In genomic region chr11:69662213-69662966, GRCm38 (mm10) we compare ENCODE assay signal across 8 mouse cellular contexts. TPM values are rescaled to one million over a fixed set of nuclear protein-coding genes. Genes with fewer than 3 reads are reported as not detected.
A peak's percentile ranks its signal among the peaks of the same experiment; 100 is the strongest.
DNase-seq lines count a peak whose midpoint lies in the region; ATAC-seq and TF ChIP-seq lines count a peak whose summit lies in the region.

Mpdu1 (minus strand) TSS chr11:69662642.

- in situ Hi-C loops in CH12.LX (cut with MboI; ENCODE audit: low pct_ligation_motif_present, low pct_unique_long_range_greater_than_20kb, low sequenced_read_pairs), result no loop called here

- H3K4me2 ChIP-seq in CH12.LX (ENCODE audit: insufficient read depth, low read depth, poor library complexity, severe bottlenecking), result peak within 1 kb of the TSS; percentile 65
- peak within 1 kb of the TSS; percentile 59 for H3K4me2 ChIP-seq in forebrain, embryonic 12.5 days
- peak within 1 kb of the TSS; percentile 61 for H3K4me2 ChIP-seq in heart, postnatal 0 days (ENCODE audit: low read depth, low read length)
- peak within 1 kb of the TSS; percentile 86 for H3K4me2 ChIP-seq in liver, embryonic 16.5 days (ENCODE audit: low read depth, low read length)
- H3K4me2 ChIP-seq in neural tube, embryonic 13.5 days, result peak within 1 kb of the TSS; percentile 63

- H3K9ac ChIP-seq in CH12.LX (ENCODE audit: insufficient read depth, low read depth), result peak within 1 kb of the TSS; percentile 97
- H3K9ac ChIP-seq in forebrain, embryonic 12.5 days, result peak within 1 kb of the TSS; percentile 63
- peak within 1 kb of the TSS; percentile 58 for H3K9ac ChIP-seq in heart, postnatal 0 days (replicated peaks; ENCODE audit: low read depth, low read length)
- H3K9ac ChIP-seq in liver, embryonic 16.5 days (ENCODE audit: low read depth, low read length), result peak within 1 kb of the TSS; percentile 76
- H3K9ac ChIP-seq in neural tube, embryonic 13.5 days, result peak within 1 kb of the TSS; percentile 77

- peak; percentile 95 for ATAC-seq in forebrain, embryonic 12.5 days (ENCODE audit: low FRiP score)
- peak; percentile 97 for ATAC-seq in heart, postnatal 0 days (ENCODE audit: insufficient read depth, low read depth)
- peak; percentile 95 for ATAC-seq in liver, embryonic 16.5 days (ENCODE audit: low read depth)
- ATAC-seq in neural tube, embryonic 13.5 days (ENCODE audit: low read depth), result peak; percentile 97

- peak in 1 of 2 experiments; percentile 52; a peak in 2 of 4 replicates for TF ChIP-seq CTCF in CH12.LX (conservative IDR thresholded peaks at IDR 0.05 in 1 of 2, IDR thresholded peaks at IDR 0.05 in 1 of 2; ENCODE audit: low read depth in 2 of 2, low read length in 2 of 2)
- peak; percentile 45 for TF ChIP-seq CTCF in heart, postnatal 0 days (IDR thresholded peaks at IDR 0.05; ENCODE audit: low read depth)
- TF ChIP-seq CTCF in testis, adult 2 months (IDR thresholded peaks at IDR 0.05; ENCODE audit: control insufficient read depth, insufficient read depth, insufficient replicate concordance, low read depth, low read length), result no peak

- TF ChIP-seq POLR2A in CH12.LX (IDR thresholded peaks at IDR 0.05; ENCODE audit: low read depth, low read length), result peak; percentile 98
- TF ChIP-seq POLR2A in testis, adult 2 months (IDR thresholded peaks at IDR 0.05; ENCODE audit: control insufficient read depth, low read depth, low read length), result peak; percentile 89

- peak within 1 kb of the TSS; percentile 66 to 70 (median 70) for H3K4me3 ChIP-seq in CH12.LX (replicated peaks in 1 of 3; ENCODE audit: low read depth in 2 of 3, low read length in 2 of 3, poor library complexity in 1 of 3)
- peak within 1 kb of the TSS; percentile 53 for H3K4me3 ChIP-seq in forebrain, embryonic 12.5 days (replicated peaks)
- peak within 1 kb of the TSS; percentile 52 for H3K4me3 ChIP-seq in heart, postnatal 0 days (ENCODE audit: low read depth, low read length)
- H3K4me3 ChIP-seq in liver, embryonic 16.5 days (ENCODE audit: low read depth, low read length), result peak within 1 kb of the TSS; percentile 76
- peak within 1 kb of the TSS; percentile 57 for H3K4me3 ChIP-seq in neural tube, embryonic 13.5 days
- peak within 1 kb of the TSS; percentile 98 for H3K4me3 ChIP-seq in testis, adult 2 months (ENCODE audit: control insufficient read depth, low read depth, low read length)

- no peak for TF ChIP-seq EP300 in CH12.LX (IDR thresholded peaks at IDR 0.05; ENCODE audit: low read length)
- TF ChIP-seq EP300 in heart, postnatal 0 days (IDR thresholded peaks at IDR 0.05; ENCODE audit: low read depth), result peak; percentile 27; the same call in 1 of the 2 replicates

- H3K36me3 ChIP-seq in CH12.LX (replicated peaks in 1 of 2; ENCODE audit: control insufficient read depth in 1 of 2, insufficient read depth in 1 of 2, low read length in 1 of 2), result peaks cover 32 to 50% of the 10 kb centered on the region in 2 experiments
- H3K36me3 ChIP-seq in forebrain, embryonic 12.5 days (replicated peaks), result peaks cover 52% of the 10 kb centered on the region
- H3K36me3 ChIP-seq in heart, postnatal 0 days (replicated peaks; ENCODE audit: control insufficient read depth, insufficient read depth, low read length), result peaks cover 51% of the 10 kb centered on the region
- H3K36me3 ChIP-seq in liver, embryonic 16.5 days (ENCODE audit: control insufficient read depth, insufficient read depth), result peaks cover 22% of the 10 kb centered on the region
- H3K36me3 ChIP-seq in neural tube, embryonic 13.5 days, result peaks cover 66% of the 10 kb centered on the region
- H3K36me3 ChIP-seq in testis, adult 2 months (ENCODE audit: control insufficient read depth, insufficient read depth, low read length), result no peaks in the 10 kb centered on the region

- peak within 1 kb of the TSS; percentile 95 for H3K27ac ChIP-seq in CH12.LX (ENCODE audit: insufficient read depth, low read depth)
- peak within 1 kb of the TSS; percentile 98 for H3K27ac ChIP-seq in forebrain, embryonic 12.5 days
- H3K27ac ChIP-seq in heart, postnatal 0 days (ENCODE audit: low read depth), result peak within 1 kb of the TSS; percentile 97
- H3K27ac ChIP-seq in liver, embryonic 16.5 days (ENCODE audit: low read length), result peak within 1 kb of the TSS; percentile 96
- H3K27ac ChIP-seq in neural tube, embryonic 13.5 days (replicated peaks), result peak within 1 kb of the TSS; percentile 95
- peak within 1 kb of the TSS; percentile 99 for H3K27ac ChIP-seq in testis, adult 2 months (ENCODE audit: control insufficient read depth, insufficient read depth, low read depth, low read length)

- WGBS in forebrain, embryonic 12.5 days, result under 1% methylated on average over 48 of the region's 48 CpGs
- under 1% methylated on average over 48 of the region's 48 CpGs for WGBS in heart, postnatal 0 days
- WGBS in liver, embryonic 16.5 days (ENCODE audit: insufficient replicate concordance), result 0% methylated on average over 48 of the region's 48 CpGs
- WGBS in neural tube, embryonic 13.5 days, result under 1% methylated on average over 48 of the region's 48 CpGs

- H3K27me3 ChIP-seq in CH12.LX (replicated peaks), result no peaks in the 10 kb centered on the region
- no peaks in the 10 kb centered on the region for H3K27me3 ChIP-seq in forebrain, embryonic 12.5 days
- no peaks in the 10 kb centered on the region for H3K27me3 ChIP-seq in heart, postnatal 0 days (ENCODE audit: control insufficient read depth, insufficient read depth, low read length)
- H3K27me3 ChIP-seq in liver, embryonic 16.5 days (ENCODE audit: control insufficient read depth, insufficient read depth, low read depth, low read length), result no peaks in the 10 kb centered on the region
- H3K27me3 ChIP-seq in neural tube, embryonic 13.5 days, result no peaks in the 10 kb centered on the region
- no peaks in the 10 kb centered on the region for H3K27me3 ChIP-seq in testis, adult 2 months (ENCODE audit: control insufficient read depth, insufficient read depth, low read length)

- dilution Hi-C loops in CH12.LX (cut with MboI; ENCODE audit: extremely low pct_ligation_motif_present, extremely low pct_unique_long_range_greater_than_20kb, low sequenced_read_pairs), result no loop called here

- DNase-seq in CH12.LX (ENCODE audit: extremely low read depth), result peak; percentile 99
- DNase-seq in c-Kit-positive CD71-positive TER-119-negative erythroid progenitor cells, embryonic 14.5 days (ENCODE audit: low read depth), result peak; percentile 86
- DNase-seq in heart, postnatal 0 days (ENCODE audit: low spot score), result peak; percentile 96
- peak; percentile 94 to 97 for DNase-seq in kidney, postnatal 4 days

- peak; percentile 34 for TF ChIP-seq RAD21 in CH12.LX (IDR thresholded peaks at IDR 0.05; ENCODE audit: low read depth, low read length)

- H3K4me1 ChIP-seq in CH12.LX (ENCODE audit: control insufficient read depth in 1 of 2, insufficient read depth in 2 of 2), result peaks cover 18 to 68% of the 10 kb centered on the region in 2 experiments
- H3K4me1 ChIP-seq in forebrain, embryonic 12.5 days, result peaks cover 18% of the 10 kb centered on the region
- H3K4me1 ChIP-seq in heart, postnatal 0 days (ENCODE audit: control insufficient read depth, insufficient read depth), result peaks cover 14% of the 10 kb centered on the region
- peaks cover 22% of the 10 kb centered on the region for H3K4me1 ChIP-seq in liver, embryonic 16.5 days (ENCODE audit: control insufficient read depth, low read depth, low read length)
- H3K4me1 ChIP-seq in neural tube, embryonic 13.5 days (replicated peaks), result peaks cover 27% of the 10 kb centered on the region
- peaks cover 6% of the 10 kb centered on the region for H3K4me1 ChIP-seq in testis, adult 2 months (ENCODE audit: control insufficient read depth, insufficient read depth, low read length)

- no peaks in the 10 kb centered on the region for H3K9me3 ChIP-seq in CH12.LX (replicated peaks; ENCODE audit: low read length)
- H3K9me3 ChIP-seq in forebrain, embryonic 12.5 days, result no peaks in the 10 kb centered on the region
- H3K9me3 ChIP-seq in heart, postnatal 0 days (replicated peaks; ENCODE audit: control insufficient read depth, low read length), result no peaks in the 10 kb centered on the region
- H3K9me3 ChIP-seq in liver, embryonic 16.5 days (replicated peaks; ENCODE audit: control insufficient read depth, low read length), result no peaks in the 10 kb centered on the region
- H3K9me3 ChIP-seq in neural tube, embryonic 13.5 days, result no peaks in the 10 kb centered on the region

- H3K79me2 ChIP-seq in CH12.LX (replicated peaks; ENCODE audit: control insufficient read depth, extremely low read depth, insufficient read depth, poor library complexity, severe bottlenecking), result peaks cover 27% of the 10 kb centered on the region

TF ChIP-seq in CH12.LX, 34 proteins besides CTCF, POLR2A, EP300 and RAD21 (continues in another document):
- TF ChIP-seq MYC (IDR thresholded peaks at IDR 0.05; ENCODE audit: low read depth, low read length) (peak; percentile 94), ETS1 (conservative IDR thresholded peaks at IDR 0.05; ENCODE audit: low read depth, low read length) (peak; percentile 54; the same call in 1 of the 2 replicates), JUND (conservative IDR thresholded peaks at IDR 0.05; ENCODE audit: low read depth, low read length) (no peak), HCFC1 (IDR thresholded peaks at IDR 0.05; ENCODE audit: low read depth, low read length) (peak; percentile 82), MAFK (IDR thresholded peaks at IDR 0.05; ENCODE audit: insufficient replicate concordance, low read length) (no peak), BHLHE40 (IDR thresholded peaks at IDR 0.05; ENCODE audit: low read depth, low read length) (peak; percentile 33), ZNF384 (IDR thresholded peaks at IDR 0.05; ENCODE audit: low read depth, low read length) (peak; percentile 76), CHD1 (IDR thresholded peaks at IDR 0.05; ENCODE audit: low read depth, low read length) (peak; percentile 95), ZKSCAN1 (IDR thresholded peaks at IDR 0.05; ENCODE audit: borderline replicate concordance, low read depth, low read length) (no peak), MEF2A (IDR thresholded peaks at IDR 0.05; ENCODE audit: borderline replicate concordance, low read depth, low read length) (peak; percentile 74; the same call in 1 of the 2 replicates), E2F4 (IDR thresholded peaks at IDR 0.05; ENCODE audit: insufficient replicate concordance, low read depth, low read length) (no peak; the same call in none of the 2 replicates), GABPA (IDR thresholded peaks at IDR 0.05; ENCODE audit: insufficient replicate concordance, low read depth, low read length) (no peak; the same call in 1 of the 2 replicates)

RNA-seq across cellular contexts. Expression of gene Mpdu1, which starts in this region (rescaled TPM):
- total RNA-seq in CH12.LX (2012; rRNA removed) (110 and 150 TPM in 2 replicates), CH12.LX (2014; rRNA removed) (175 and 210 TPM in 2 replicates)
- polyA plus RNA-seq in CH12.LX (2012; ENCODE audit: insufficient read length, low read depth), result 185 and 210 TPM in 2 replicates
- 74.7 and 80.9 TPM in 2 replicates for polyA plus RNA-seq in forebrain, embryonic 12.5 days (2016; fragmentation: Nextera tagmentation; extraction: Ambion mirVana)
- 123 and 137 TPM in 2 replicates for total RNA-seq in heart, postnatal 0 days (2014; rRNA removed; ENCODE audit: low replicate concordance)
- polyA plus RNA-seq in heart, postnatal 0 days (2015; fragmentation: Nextera tagmentation; extraction: Ambion mirVana), result 30.0 and 33.0 TPM in 2 replicates
- polyA plus RNA-seq in liver, embryonic 16.5 days (2015; fragmentation: Nextera tagmentation; extraction: Ambion mirVana), result 34.5 and 35.0 TPM in 2 replicates
- 83.2 and 92.1 TPM in 2 replicates for polyA plus RNA-seq in neural tube, embryonic 13.5 days (2015; fragmentation: Nextera tagmentation; extraction: Ambion mirVana)
- polyA plus RNA-seq in testis, adult 2 months (2012; rRNA removed), result 41.9 and 42.5 TPM in 2 replicates

Comparison
In these comparisons a context has a peak if more than half of its experiments do, and no peak if none do; other contexts are left out.
1. Peak in every context shown above with its lines: DNase-seq, ATAC-seq, H3K4me3 ChIP-seq and H3K27ac ChIP-seq.